Mouse (Mus musculus) cerebellum, adult 8-10 months (tissue): ENCODE results near the gene Dnajc12.
A peak's percentile ranks its signal among the peaks of the same experiment; 100 is the strongest.
"Not testable (repeated sequence)": the region's sequence is repeated elsewhere in the genome, so short reads cannot be mapped to it uniquely, and the experiment has no call there.

ENCODE experiments used
- DNase-seq: peaks from one replicate; pipeline ENCODE4 v3.0.0; 2022

The Dnajc12 gene

DNA sequence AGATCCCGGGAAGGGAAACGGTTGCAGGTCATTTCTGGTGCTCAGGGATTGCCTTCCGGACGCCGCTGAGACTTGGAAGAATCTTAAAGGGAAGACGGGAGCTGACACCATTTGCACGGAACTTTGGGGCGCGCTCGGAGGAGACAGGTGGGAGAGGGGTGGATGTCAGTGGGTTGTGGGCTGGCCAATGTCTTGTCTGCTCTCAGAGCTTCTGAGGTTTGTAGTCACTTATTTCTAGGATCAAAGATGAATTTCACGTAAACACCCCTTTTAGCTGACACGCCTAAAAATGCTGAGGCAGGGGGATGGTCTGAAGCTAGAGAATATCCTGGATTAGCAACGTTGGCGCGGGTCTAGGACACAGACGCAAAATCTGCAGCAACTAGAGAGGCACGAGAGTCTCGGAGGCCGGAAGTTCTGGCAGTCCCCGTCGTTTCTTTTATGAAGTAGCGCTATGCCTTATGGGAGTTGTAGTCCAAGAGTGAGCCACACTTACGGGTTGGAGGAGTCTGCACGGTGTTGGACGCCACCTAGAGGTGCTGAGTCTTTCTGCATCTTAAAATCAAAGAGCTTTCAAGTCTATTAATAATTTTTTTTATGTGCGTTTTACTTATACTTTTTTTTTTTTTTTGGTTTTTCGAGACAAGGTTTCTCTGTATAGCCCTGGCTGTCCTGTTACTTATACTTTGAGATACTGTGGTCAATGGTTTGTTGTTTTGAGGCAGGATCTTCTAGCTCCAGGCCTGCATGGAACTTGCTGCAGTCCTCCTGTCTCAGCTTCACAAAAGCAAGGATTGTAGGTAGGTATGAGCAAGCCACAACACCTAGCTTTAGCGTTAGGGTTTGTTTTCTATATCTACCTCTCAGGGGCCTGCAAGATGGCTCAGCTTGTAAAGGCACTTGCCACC is at the start of gene Dnajc12:
TSS of gene Dnajc12 (plus strand) at position 72 of the 908 bp plus-strand sequence.
- peak; percentile 78 for DNase-seq

DNA sequence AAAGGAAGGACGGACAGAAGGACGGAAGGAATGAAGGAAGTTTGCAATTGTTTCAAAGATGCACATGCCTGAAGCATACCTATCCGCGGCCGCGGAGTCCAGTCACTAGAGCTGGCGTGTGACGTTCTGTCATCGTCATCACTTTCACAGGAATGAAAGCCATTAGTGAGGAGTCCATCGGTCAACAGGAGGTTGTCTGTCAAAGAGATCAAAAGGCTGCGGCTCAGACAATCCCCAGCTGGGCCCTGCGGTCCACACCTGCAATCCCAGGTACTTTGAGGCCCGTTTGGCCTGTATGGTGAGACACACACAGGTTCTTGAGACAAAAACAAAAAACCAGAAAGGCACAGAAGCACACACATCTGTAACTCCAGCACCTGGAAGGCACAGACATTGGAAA is 45.3 kb upstream of the Dnajc12 start:
- DNase-seq: no peak

DNA sequence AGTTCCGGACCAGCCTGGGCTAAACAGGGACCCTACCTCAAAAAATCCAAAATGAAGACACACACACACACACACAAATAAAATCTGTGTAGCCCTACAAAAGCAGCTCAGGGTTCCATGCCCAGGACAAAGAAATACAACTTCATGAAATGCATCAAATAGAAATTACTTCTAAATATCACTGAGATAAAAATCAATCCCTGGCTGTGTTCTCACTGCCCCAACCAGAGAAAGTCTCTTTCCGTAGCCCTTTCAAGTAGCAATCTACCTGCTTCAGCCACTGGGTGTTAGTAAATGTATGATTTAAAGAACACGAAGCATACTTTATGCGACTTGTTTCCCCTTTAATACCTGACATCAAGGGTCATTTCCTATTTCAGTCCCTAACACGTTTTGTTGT is 44.9 kb upstream of the Dnajc12 start:
- DNase-seq: no peak

DNA sequence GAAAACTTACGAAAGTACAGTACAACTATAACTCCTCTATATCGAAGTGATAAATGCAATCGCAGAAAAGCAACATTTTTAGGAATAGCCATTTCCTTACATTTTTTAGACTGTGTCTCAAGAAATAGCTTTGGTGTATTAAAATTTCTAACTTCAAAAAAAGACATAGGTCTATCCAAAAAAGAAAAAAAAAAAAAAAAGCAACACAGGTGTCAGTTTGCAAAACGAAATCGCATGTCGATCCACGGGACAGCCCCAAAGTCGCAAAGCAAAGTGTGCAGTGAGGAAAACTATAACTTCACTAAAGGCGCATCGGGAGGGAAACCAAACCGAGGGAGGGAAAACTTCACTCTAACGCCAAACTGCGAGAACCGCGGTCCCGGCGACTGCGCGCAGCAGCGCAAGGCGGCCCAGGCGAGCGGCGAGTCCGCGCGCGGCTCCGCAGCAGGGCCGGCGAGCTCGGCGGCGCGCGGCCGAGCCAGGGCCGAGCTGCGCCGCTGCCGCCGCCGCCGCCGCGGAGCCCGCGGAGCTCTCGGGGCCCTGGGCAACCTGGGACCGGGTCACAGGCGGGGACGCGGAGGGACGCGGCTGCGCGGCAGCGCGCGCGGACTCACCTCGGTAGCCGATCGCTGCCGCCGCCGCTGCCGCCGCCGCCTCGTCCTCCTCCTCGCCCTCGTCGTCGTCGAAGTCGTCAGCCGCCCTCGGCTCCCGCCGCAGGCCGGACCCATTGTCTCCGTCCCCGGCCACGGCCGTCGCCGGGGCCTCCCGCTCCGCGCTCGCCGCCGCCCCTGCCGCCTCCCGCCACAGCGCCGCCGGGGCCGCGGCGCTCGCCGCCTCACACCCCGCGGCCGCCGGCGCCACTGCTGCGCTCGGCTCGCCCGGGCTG is 44.0 kb upstream of the Dnajc12 start:
- DNase-seq: peak; percentile 60

DNA sequence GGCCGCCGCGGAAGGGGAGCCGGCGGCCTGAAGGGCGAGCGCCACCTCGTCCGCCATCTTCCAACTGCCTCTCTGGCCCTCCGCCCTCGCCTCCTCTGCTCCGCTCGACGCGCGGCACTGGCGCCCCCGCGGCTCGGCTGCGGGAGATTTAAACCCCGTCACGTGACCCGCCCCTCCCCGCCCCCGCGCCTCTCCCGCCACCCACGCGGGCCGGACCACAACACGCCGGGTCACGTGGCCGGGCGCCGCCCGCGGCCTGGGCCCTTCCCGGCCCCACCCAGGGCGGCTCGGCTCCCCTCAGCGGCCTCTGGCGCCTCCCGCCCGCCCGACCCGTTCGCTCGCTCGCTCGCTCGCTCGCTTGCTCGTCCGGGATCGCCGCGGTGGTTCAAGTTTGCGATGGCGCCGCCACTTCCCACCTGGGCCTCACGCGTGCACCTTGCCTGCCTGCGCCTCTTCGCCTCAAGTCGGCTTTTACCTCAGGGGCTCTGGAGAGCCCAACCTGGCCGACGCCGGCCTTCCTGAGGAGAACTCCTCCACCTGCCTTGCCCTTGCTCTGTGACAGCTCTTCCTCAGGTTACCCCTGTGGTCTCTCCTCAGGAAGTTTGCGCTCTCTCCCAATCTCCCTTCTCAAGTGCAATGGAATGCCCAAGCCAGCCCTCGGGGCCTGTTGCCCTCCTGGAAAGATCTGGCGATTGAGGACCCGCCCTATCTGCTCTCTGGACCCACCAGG is 43.2 kb upstream of the Dnajc12 start:
- DNase-seq: peak; percentile 87

DNA sequence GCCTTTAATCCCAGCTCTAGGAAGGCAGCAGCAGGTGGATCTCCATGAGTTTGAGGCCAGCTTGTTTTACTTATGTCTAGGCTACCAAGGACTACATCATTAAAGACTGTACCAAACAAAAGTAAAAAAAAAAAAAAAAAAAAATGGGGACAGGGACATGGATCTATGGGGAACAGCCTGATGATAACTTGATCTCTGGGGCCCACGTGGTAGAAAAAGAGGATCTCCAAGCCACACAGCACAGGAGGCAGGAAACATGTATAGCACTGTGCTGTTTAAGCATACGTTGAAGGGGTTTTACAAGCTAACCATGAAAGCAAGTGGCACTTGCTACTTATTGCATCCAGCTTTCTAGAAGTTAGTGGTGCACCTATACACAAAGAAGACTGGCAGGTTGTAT is 40.9 kb upstream of the Dnajc12 start:
- no peak for DNase-seq

DNA sequence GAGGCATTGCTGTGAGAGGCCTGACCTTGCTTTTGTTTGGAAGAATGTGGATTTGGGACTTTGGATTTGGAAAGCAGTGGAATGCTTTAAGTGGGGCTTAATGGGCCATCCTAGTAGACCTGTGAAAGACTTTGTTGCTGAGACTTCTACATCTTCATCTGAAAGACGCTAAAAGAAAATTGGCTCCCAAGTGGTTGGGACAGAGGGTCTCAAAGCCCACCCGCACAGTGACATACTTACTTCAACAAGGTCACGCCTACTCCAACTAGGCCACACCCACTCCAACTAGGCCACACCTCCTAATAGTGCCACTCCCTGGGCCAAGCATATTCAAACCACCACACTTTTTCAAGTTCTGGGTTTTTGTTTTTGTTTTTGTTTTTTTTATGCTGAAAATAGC is 37.5 kb upstream of the Dnajc12 start:
- DNase-seq: no peak

DNA sequence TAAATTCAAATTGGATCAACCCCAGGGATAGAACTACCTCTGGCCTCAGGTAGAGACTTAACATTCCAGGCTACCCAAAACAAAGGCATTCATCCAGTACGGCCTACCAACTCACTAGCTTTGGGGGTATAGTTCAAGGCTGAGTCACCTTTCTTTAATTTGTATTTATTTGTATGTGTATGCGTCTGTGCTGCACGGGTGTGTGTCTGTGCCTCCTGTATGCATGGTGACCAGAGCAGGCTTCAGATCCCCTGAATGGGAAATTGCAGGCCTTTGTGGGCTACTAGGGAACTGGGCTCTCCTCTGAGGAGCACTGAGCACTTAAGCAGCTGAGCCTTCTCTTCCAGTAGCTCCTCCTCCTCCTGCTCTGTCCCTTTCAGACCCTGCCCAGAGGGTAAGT is 34.0 kb upstream of the Dnajc12 start:
- DNase-seq: no peak

DNA sequence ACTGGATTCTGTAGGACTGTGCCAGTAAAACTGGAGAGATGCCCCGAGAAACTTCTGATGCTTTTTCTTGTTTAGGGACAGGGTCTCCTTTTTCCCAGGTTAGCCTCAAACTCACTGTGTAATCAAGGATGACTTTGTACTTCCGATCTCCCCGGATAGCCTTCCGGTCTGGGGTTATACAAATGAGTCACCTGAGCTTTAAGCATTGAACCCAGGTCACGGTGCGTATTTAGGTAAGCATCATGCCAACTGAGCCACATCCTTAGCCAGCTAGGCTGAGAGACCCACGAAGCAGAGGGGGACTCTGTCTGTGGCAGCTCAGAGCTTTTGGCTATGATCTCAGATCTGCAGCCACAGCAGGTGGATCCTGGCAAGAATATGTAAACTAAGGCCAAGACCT is 31.6 kb upstream of the Dnajc12 start:
- DNase-seq: no peak

DNA sequence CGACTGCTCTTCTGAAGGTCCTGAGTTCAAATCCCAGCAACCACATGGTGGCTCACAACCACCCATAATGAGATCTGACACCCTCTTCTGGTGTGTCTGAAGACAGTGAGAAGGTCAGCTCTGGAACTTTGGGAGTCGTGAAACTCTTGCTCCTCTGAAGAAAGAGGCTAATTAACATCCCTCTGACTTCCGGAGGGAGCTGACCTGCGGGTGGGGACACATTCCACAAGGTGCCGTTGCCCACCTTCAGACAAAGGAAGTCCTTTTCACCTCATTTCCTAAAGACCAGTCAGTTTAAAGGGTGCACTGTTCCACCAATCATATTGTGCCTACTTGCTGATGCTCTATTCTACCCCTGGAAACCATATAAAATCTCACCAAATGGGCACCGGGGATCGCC is 31.1 kb upstream of the Dnajc12 start:
- not testable (repeated sequence) for DNase-seq

DNA sequence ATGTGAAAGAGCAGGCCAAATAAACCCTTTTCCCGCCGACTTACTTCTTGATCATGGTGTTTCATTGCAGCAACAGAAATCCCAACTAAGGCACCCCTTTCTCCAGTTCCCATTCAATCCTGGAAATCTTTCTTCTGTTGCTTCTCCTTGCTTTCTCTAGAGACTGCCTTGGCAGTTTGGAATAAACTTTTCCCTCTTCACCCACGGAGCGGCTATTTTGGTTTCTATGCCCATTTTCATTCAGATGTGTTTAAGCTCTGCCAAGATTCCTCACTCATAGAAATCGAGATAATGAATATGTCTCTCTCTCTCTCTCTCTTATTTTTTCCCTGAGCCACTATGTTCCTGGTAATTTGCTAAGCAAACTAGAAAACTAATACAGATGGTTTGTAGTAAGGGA is 30.1 kb upstream of the Dnajc12 start:
- DNase-seq: no peak

DNA sequence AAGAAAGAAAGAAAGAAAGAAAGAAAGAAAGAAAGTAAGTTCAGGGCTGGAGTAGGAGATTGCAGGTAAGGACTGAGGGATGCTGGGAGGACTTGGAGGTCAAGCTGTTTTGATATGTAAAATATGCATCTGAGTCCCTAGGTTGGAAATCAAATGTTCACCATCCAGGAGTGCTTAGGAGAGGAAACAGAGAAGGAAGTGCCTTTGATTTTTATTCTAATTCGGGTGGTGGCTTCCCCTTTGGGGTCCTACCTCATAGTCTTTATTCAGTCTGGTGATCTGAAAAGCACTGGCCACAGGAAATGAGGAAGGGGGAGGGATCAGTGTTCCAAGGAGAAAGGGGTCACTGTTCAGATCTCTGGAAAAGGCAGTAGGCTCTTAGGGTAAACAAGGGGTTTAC is 21.7 kb upstream of the Dnajc12 start:
- no peak for DNase-seq

DNA sequence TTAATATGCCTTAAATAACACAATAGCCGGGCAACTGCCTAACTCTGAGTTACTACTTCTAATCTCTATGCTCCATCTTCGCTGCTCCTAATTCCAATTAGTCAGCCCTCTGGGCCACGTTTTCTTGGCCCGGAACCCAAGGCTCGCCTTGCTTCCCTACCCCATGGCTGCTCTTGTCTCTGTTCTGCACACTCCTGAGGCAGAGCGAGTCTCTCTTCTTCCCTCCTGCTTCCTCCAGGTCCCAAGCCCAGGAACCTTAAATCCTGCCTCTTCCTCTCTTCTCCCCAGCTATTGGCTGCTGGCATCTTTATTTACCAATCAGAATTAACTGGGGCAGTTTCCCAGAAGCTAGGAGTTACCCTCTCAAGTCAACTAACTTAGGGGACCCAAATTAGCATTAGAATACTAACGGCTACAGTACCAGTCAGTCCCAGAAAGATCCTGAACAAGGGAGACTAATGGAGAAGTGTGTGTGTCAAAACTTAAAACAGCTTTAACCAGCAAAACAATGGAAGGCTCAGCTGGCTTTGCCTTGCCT is 16.3 kb upstream of the Dnajc12 start:
- no peak for DNase-seq

DNA sequence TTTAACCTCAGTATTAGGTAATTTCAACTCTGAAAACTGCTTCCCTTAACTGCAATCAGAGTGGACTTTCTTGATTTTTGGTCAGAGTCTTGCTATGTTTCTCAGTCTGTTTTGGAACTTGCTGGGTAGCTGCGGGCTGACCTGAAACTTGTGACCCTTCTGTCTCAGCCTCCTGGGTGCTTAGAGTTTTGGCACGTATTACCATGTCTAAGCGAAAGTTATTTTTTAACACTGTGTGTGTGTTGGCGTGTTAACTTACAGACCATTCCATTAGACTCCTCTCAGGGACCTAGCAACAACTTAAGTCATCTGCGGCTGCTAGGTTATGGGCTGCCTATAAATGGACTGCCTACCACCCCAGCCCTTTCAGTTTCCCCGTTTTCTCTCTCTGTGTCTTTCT is 14.9 kb upstream of the Dnajc12 start:
- no peak for DNase-seq

DNA sequence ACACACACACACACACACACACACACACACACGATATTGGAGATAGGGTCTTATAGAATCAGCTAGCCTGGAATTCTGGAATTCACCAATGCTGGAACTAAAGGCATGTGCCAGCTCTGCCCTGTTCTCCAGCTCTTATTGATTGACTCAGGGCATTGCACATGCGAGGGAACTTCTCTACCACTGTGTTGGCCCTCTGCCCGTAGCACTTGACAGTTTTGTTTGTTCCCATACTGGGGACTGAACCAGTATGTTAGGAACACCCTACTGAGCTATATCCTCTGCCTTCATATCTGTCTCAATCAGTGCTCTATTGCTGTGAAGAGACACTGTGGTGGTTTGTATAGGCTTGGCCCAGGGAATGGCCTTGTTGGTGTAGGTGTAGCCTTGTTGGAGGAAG is 14.2 kb upstream of the Dnajc12 start:
- no peak for DNase-seq

DNA sequence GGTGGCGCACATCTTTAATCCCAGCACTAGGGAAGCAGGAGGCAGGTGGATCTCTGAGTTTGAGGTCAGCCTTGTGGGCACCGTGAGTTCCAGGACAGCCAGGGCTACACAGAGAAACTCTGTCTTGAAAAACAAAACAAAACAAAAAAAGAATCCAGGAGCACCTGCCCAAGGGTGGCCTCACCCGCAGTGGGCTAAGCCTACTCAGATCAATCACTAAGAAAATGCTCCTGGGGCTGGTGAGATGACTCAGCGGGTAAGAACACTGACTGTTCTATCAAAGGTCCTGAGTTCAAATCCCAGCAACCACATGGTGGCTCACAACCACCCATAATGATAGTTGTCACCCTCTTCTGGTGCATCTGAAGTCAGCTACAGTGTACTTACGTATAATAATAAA is 5.9 kb upstream of the Dnajc12 start:
- no peak for DNase-seq

DNA sequence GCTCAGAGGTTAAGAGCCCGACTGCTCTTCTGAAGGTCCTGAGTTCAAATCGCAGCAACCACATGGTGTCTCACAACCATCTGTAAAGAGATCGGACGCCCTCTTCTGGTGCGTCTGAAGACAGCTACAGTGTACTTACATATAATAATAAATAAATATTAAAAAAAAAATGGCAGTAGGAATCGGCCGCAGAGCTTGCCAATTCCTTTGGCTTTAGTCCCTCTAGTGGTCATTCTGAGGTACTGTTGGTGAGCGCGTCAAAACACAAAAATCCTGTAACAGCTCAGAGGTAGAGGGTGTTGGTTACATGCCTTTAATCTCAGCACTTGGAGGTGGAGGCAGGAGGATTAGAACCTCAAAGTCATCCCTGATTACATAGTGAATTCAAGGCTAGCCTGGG is 4.8 kb upstream of the Dnajc12 start:
- DNase-seq: peak; percentile 57

DNA sequence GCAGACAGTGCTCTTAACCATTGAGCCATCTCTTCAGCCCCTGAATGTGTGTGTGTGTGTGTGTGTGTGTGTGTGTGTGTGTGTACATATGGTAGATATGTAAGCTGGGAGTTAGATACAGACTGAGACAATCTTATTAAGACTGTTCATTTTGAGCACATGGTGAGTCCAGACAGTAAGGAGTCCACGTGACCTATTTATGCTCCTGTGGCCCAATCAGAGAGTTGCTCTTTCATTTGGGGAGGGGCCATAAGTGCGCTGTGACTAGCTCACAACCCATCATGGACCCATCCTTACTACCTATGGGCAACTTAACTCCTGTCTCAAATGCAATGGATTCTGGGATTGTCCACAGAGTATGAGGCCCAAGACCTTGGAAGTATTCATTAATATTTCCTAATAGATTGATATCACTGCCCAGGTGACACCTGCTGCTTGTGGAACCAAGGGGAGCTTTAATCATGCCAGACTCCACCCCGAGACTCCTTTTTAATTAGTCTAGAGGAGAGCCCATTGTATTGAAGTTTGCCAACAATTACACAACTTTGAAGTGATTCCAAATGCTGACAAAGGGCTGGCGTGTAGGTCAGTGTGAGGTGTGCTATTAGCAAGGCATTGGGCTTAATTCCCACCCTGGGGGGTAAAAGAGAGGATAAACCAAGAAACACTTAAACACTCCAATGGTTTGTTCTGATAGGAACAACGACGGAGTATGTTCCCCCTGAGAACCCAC is 3.1 kb upstream of the Dnajc12 start:
- no peak for DNase-seq

DNA sequence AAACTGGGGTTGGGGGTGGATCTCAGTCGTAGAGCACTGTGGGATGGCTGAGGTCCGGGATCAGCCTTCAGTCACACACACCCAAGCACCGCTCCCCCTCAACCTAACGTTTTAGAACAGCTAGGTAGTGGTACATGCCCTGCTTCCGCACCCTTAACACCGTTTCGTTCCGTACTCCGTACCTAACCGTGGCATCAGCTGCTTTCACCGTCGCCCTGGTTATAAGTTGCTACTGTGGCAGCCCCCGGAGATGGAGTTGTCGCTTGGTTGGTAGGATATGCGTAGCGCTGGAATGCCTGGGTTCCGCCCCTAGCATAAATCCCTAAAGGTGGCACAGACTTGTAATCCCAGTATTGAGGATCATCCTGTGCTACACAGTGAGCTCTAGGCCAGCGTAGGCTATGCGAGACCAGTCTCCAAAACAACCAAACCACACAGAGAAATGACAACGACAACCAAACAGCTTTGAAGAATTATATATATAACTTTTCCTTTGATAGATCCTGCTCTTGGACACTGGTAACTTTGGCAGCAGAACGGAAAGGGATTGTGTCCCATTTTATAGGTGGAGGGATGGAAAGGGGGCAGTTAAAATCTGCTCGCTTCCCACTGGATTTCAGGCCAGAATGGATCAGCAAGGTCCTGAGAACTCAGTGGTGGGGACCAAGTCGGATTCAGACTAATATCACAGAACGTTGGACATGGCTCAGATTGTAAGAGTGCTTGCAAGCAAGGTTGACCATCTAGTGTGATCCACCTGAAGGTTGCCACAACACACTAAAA is 554 bp upstream of the Dnajc12 start, which contains the start of gene Sirt1:
TSS of gene Sirt1 (minus strand) at position 207 of the 783 bp plus-strand sequence.
- DNase-seq: no peak

DNA sequence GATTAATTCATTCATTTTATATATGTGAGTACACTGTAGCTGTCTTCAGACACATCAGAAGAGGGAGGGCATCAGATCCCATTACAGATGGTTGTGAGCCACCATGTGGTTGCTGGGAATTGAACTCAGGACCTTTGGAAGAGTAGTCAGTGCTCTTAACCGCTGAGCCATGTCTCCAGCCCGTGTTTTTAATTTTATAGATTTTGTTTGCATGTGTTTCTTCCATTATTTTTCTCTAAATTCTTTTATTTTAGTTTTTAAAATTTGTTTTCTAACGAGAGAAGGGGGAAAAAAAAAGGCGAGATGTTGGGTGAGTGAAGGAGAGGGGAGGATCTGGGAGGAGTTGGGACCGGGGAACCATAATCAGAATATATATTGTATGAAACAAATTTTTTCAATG is 3.7 kb downstream of the Dnajc12 start:
- DNase-seq: not testable (repeated sequence)

DNA sequence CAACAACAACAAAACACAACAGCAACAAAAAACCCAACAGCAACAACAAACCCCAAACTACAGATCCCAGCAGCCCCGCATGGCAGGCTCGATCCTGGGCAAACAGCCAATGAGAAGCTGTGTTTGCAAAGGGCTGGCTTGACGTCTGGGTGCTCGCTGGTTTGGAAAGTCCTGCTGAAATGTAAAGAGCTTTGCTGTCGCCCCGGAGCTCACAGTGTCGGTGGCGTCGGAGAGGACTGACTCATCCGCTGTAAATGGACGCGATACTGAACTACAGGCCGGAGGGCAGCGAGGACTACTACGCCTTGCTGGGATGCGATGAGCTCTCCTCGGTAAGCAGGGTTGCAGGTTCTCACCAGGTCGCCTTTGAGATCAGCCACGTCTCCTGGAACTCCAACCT is 4.2 kb downstream of the Dnajc12 start:
- peak; percentile 90 for DNase-seq
